Mouse (Mus musculus) gastrocnemius, postnatal 14 days (tissue): ENCODE results near the gene Rbm19. TPM values are rescaled to one million over a fixed set of nuclear protein-coding genes. Genes with fewer than 3 reads are reported as not detected.

Source experiments
- DNase-seq: peaks from one replicate; pipeline ENCODE4 v3.0.0; 2021; ENCODE audit warnings: mixed read lengths
- intact Hi-C: fragments of 180-260 bp; cut with DNase I; formaldehyde crosslinking; loops from one replicate; pipeline ENCODE4 v1.15.1; 2025; ENCODE audit warnings: low total_unique reads
- total RNA-seq, 2 experiments: library from RNA; stranded (reverse); gene quantifications; 2 replicates each; pipeline ENCODE4 v1.2.3; 2021

Gene Rbm19
- total RNA-seq, 2 experiments from 2014 or later = 14.4 to 18.6 TPM

GRCm38 (mm10) chr5:120129761-120130160 is 13.5 kb downstream of the Rbm19 start:
- intact Hi-C loops = no loop called here
- DNase-seq = no peak

GRCm38 (mm10) chr5:120130163-120130562 is 13.9 kb downstream of the Rbm19 start:
- no peak for DNase-seq
- intact Hi-C loops = no loop called here

DNA sequence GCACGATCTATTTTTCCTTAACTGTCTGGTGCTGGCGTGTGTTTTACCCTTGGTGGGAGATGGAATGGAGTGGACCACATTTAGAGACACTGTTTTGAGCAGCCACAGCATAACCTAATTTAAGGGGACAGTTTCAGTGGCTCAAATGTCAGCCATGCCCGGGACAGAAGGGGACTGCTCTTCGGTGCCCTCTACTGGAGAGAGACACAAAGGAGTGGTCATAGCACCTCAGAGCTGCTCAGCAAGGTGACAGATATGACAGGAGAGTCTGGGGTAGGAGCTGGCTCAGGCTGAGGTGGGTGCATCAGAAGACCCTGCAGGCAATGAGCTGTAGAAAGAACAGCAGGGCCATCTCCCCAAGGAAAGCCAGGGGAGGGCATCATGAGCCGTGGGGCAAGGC is 15.3 kb downstream of the Rbm19 start:
- intact Hi-C loops = no loop called here
- peak; percentile 32 for DNase-seq

GRCm38 (mm10) chr5:120134000-120134399 is 17.7 kb downstream of the Rbm19 start:
- intact Hi-C loops = no loop called here
- DNase-seq = peak; percentile 42

- intact Hi-C loops = no loop called here
- no peak for DNase-seq
These were observed 19.1 kb downstream of the Rbm19 start for GRCm38 (mm10) chr5:120135337-120135736.

- no peak for DNase-seq
- intact Hi-C loops = no loop called here
These were observed 19.6 kb downstream of the Rbm19 start for GRCm38 (mm10) chr5:120135823-120136222.

GRCm38 (mm10) chr5:120136236-120136675 is 20.0 kb downstream of the Rbm19 start:
- intact Hi-C loops = no loop called here
- DNase-seq = no peak

DNA sequence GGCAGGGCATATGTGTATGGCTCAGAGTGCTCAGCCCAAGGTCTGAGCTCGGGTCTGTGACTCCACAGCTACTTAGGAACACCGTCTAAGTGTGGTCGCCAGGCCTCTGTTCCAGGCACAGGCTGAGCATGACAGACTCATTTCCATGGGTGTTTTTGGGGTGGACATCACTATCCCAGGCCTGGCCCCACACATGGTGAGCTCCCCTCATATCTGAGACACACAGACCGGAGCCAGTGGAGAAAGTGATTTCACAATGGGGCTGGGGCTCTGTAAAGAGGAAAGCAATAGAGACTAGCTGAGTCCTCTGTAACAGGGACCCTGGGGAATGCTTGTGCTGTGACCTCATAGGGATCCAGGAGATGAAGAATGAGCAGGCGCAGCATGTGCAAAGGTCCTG is 20.8 kb downstream of the Rbm19 start:
- intact Hi-C loops = no loop called here
- no peak for DNase-seq

DNA sequence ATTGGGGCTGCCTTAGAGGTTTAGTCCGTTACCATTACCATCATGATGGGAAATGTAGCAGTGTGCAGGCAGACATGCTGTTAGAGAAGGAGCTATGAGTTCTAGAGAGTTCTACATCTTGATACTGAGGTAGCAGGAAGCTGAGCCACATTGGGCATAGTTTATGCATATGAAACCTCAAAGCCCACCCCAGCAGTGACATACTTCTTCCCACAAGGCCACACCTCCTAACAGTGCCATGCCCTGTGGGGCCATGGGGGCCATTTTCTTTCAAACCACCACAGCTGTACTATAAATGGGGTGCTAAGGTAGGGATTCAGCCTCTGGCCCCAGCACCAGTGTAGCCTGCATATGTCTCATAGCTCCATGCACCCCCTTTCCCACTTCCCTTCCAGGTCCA is 21.6 kb downstream of the Rbm19 start:
- intact Hi-C loops = no loop called here
- no peak for DNase-seq

DNA sequence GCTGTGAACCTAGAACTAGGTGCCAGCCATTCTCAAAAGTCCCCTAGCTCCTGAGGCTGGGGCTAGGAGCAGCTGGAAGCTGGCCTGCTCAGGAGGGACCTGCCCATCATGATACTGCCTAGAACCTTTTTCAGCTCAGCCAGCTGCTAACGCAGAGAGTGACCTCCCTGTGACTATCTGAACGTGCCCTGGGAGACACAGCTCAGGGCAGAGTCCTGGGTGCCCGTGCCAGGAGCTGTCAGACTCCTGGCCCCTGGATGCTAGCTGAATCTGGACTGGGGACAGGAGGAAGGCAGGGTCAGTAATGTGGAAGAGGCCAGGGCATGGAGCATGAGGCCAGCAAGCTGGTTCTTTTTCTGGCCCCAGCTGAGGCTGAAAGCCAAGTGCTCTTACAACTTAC is 22.1 kb downstream of the Rbm19 start:
- peak; percentile 39 for DNase-seq

DNA sequence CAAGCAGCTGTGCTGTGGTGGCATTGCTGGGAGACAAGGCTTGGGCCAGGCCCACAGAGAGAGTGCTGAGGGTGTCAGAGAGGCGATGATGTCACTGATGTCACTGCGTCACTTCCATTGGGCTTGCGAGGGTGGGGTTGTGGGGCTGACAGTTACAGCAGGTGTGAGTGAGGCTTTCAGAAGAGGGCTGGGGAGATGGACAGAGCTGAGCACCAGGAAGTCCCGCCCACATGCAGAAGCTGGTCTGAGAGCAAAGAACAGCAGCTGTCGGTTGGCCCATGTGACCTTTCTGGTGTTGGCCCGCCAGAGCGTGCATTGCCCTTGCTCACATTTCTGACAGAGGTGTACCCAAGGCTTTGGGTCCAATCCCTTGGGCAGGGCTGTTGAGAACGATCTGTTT is 23.0 kb downstream of the Rbm19 start:
- peak; percentile 55 for DNase-seq
- intact Hi-C loops = no loop called here

More for the DNA sequence above, 22.1 kb downstream of the Rbm19 start:
- intact Hi-C loops = no loop called here

DNA sequence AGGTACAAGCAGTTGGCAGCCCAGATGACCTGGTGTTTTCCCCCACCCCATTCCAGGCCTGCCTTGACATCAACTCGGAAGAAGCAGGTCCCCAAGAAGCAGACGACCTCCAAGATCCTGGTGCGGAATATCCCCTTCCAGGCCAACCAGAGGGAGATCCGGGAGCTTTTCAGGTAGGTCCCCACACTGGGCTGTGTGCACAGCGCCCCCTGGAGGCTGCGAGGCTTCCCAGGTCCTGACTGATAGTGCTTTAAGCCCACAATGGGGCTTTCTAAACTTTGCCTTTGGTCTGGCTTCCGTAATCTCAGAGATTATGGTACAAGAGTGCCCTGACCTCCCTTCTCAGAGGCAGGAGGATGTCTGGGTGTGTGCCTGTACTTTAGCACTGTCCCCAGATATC is 27.7 kb downstream of the Rbm19 start:
- no peak for DNase-seq

DNA sequence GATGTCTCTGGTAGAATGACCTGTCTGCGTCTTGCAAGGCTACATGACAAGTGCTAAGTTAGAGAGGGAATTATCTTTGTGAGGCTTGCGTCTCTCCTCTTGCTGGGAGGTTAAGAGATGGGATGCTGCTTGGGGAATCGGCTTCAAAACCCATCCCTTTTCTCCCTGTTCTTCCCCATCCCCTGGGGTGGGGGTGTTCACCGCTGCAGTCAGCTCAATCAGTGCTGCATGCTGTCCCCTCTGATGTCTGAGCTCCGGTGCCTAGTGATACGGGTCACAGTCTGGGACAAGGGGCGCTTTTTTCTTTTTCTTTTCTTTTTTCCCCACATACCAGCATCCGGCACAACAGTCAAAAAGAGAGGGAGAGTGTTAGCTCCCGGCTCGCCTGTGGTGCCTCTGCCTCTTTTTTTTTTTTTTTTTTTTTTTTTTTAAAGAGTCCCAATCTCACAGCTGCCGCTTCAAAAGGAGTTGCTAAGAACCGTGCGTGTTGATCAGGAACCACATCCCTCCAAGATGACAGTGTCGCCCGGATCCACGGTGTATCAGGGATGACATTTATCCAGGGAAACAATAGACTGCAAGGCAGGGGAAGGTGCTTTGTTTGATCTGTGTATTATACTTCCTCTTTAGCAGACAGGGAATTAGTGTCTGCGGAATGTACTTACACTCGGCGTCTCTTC is 29.2 kb downstream of the Rbm19 start:
- intact Hi-C loops = loop anchor here (2.0 to 10.0 kb wide), 2 partner anchors 65 to 299 kb away; no protein-coding TSS in a partner anchor

More for the DNA sequence above, 27.7 kb downstream of the Rbm19 start:
- intact Hi-C loops = loop anchor here (2.0 to 10.0 kb wide), 2 partner anchors 67 to 301 kb away; no protein-coding TSS in a partner anchor

DNA sequence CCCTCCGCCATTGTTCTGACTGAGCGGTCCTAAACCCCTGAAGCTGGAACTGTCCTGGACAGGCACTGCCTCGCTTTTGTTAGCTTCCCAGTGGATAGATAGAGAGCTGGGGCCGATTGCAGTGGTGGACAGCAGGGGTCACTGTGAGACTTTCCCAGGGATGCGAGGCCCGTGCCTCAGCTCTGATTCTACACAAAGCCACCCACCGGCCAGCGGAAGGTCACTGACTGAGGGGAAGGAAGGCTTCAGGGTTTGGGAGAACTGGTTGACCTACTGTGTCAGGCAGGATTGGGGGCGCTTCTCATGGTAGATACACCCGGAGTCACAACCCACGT is 29.8 kb downstream of the Rbm19 start:
- intact Hi-C loops = loop anchor here (10.0 kb wide), 1 partner anchor 299 kb away; no protein-coding TSS in a partner anchor
- DNase-seq = peak; percentile 60

More for the DNA sequence above, 29.2 kb downstream of the Rbm19 start:
- DNase-seq = no peak

DNA sequence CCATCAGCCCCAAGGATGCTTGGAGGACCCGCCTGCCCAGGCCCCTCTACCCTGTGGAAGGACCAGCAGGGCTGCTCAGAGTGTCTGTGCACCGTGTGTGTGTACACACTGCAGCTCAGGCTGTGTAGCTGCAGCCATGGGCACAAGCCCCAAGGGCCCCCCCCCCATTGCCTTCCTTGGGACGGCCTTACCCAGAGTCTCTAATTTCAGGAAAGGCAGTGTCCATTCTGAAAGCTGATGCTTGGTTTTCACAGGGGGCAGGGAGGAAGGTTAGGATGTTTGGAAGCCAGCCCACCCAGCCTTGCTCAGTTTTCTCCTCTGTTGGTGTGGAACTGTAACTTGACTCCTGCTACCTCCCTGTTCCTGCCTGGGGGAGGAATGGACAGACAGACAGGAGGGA is 30.6 kb downstream of the Rbm19 start:
- DNase-seq = no peak
- intact Hi-C loops = loop anchor here (10.0 kb wide), 1 partner anchor 298 kb away; no protein-coding TSS in a partner anchor

DNA sequence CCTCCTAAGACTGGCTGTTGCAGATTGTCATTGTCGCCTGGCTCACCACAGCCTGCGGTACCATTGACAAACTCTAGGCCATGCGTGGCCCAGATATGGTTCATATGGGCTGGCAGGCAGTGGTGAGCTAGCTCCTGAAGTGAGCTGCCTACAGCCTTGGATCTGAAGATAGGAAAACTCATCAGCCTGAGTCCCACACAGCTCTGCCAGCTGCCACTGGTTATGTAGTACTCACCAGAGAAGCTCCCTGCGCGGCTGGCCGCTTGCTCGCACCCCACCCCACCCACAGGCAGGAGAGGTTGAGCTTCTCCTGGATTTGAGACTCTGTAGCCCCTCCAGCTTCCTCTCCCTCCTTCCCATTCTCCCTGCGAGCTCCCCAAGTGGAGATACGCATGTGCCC is 32.0 kb downstream of the Rbm19 start:
- intact Hi-C loops = loop anchor here (10.0 kb wide), 1 partner anchor 297 kb away; no protein-coding TSS in a partner anchor
- DNase-seq = no peak

DNA sequence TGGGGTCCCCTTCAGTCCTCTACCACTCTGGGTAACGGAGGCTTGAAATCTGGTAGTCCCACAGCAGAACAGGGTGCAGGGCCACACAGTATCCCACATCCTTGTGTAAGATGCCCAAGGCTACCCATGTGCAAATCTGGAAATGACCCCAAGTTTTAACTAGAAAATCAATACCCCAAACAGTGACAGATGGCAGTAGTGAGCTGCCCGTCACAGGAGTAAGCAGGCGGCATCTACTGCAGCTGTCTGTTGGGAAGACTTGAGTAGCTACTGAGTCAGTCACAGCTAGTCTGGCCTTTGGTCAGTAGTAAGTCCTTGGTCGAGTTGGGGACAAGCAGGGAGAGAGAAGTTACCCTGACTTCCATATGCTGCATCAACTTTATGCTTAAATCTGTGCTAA is 34.9 kb downstream of the Rbm19 start:
- DNase-seq = no peak
- intact Hi-C loops = no loop called here

GRCm38 (mm10) chr5:120153140-120153539 is 36.9 kb downstream of the Rbm19 start:
- intact Hi-C loops = no loop called here
- DNase-seq = no peak

GRCm38 (mm10) chr5:120155672-120156071 is 39.4 kb downstream of the Rbm19 start:
- intact Hi-C loops = no loop called here
- DNase-seq = no peak

- peak; percentile 55 for DNase-seq
- intact Hi-C loops = no loop called here
These were observed 40.1 kb downstream of the Rbm19 start for GRCm38 (mm10) chr5:120156166-120156909.

DNA sequence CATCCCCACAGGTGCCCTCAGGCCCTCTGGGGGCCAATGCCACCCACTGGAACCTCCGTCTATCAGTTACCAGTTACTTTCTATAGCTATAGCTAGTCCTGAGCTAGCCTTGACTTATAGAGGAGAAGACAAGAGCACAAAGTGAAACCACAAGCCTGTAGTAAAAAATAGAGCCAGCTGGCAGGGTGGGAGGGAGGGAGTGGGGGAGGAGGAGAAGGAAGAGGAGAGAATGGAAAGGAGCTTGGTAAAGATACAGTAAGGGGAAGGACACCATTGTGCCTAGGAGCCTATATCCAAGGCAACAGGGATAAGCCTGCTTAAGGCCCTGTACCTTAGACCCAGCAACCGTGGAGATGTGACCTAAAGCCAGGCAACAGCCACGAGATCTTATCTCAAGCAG is 40.9 kb downstream of the Rbm19 start:
- DNase-seq = no peak
- intact Hi-C loops = no loop called here
